Mouse (Mus musculus): Measurements from ENCODE around the gene Agxt. TPM values are rescaled to one million over a fixed set of nuclear protein-coding genes. Genes with fewer than 3 reads are reported as not detected.

Agxt gene
- polyA plus RNA-seq, 1 experiment from 2014 or later = 443 TPM

- no peak overlapping the region for H3K4me3 ChIP-seq (ENCODE audit: low read depth, low read length)
- H3K9me3 ChIP-seq (ENCODE audit: low read length) = no peaks in the 10 kb centered on the region
- WGBS (ENCODE audit: insufficient replicate concordance) = 74% methylated on average over 7 of the region's 7 CpGs
- no peak overlapping the region for H3K27ac ChIP-seq (ENCODE audit: low read depth)
- DNase-seq = no peak
- H3K4me1 ChIP-seq (ENCODE audit: insufficient read depth) = no peaks in the 10 kb centered on the region
- no peak overlapping the region for H3K4me2 ChIP-seq (ENCODE audit: low read depth, low read length)
- no peak for ATAC-seq
- no peak overlapping the region for H3K9ac ChIP-seq (replicated peaks)
- no peak for TF ChIP-seq CTCF (IDR thresholded peaks at IDR 0.05; ENCODE audit: low read depth)
- no peak for TF ChIP-seq EP300 (IDR thresholded peaks at IDR 0.05; ENCODE audit: low read depth)
- 0 out of 2 replicates have a peak, but pooled peaks cover 11% of the 10 kb centered on the region for H3K27me3 ChIP-seq (ENCODE audit: insufficient read depth, low read length)
- H3K36me3 ChIP-seq (replicated peaks; ENCODE audit: insufficient read depth, low read length) = no peaks in the 10 kb centered on the region
These were observed 47.2 kb downstream of the Agxt start for GRCm38 (mm10) chr1:93182281-93182680.

DNA sequence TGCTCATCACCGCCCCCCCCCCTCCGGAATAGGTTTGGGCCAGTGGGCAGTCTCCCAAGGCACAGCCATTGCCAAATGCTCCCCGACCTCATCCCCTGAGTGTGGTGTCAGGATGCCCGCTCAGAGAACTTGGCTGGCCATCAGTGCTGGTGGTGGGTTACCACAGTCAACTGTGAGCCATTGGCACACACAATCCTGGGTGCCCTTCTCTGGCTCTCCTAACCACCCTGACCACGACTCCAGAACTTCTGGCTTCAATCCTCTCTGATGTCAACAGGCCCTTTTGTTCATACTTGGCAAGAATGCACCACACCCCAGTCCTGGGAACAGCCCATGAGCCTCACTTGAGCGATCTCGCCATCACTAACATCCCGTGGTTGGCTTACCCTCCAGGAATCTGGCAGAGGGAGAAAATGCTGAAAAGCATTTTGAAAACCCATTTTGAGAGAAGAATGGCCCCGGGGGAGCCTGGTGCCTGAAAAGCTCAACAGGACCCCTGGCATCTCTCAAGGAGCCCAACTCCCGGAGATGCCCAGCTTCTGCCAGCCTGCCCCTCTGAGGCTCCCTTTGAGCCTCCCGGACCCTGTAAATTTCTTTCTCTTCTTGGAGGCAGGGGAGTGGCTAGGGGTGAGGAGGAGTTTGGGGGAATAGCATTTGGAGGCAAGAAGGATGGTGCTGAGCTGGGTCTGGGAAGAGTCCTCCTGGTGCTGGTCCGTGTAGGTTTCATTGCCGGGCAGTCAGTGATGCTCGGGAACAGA is 49.2 kb downstream of the Agxt start:
- Histone ChIP-seq H3K36me3 (replicated peaks; ENCODE audit: insufficient read depth, low read length) (no peaks in the 10 kb centered on the region), H3K4me3 (ENCODE audit: low read depth, low read length) (no peak overlapping the region), H3K9ac (replicated peaks) (no peak overlapping the region), H3K4me1 (ENCODE audit: insufficient read depth) (no peaks in the 10 kb centered on the region), H3K4me2 (ENCODE audit: low read depth, low read length) (no peak overlapping the region), H3K27ac (ENCODE audit: low read depth) (no peak overlapping the region), H3K9me3 (ENCODE audit: low read length) (no peaks in the 10 kb centered on the region), H3K27me3 (ENCODE audit: insufficient read depth, low read length) (no peaks in the 10 kb centered on the region)
- ATAC-seq (no peak), DNase-seq (no peak)
- TF ChIP-seq EP300 (IDR thresholded peaks at IDR 0.05; ENCODE audit: low read depth) = no peak
- no peak for TF ChIP-seq CTCF (IDR thresholded peaks at IDR 0.05; ENCODE audit: low read depth)
- 72% methylated on average over 14 of the region's 14 CpGs for WGBS (ENCODE audit: insufficient replicate concordance)

DNA sequence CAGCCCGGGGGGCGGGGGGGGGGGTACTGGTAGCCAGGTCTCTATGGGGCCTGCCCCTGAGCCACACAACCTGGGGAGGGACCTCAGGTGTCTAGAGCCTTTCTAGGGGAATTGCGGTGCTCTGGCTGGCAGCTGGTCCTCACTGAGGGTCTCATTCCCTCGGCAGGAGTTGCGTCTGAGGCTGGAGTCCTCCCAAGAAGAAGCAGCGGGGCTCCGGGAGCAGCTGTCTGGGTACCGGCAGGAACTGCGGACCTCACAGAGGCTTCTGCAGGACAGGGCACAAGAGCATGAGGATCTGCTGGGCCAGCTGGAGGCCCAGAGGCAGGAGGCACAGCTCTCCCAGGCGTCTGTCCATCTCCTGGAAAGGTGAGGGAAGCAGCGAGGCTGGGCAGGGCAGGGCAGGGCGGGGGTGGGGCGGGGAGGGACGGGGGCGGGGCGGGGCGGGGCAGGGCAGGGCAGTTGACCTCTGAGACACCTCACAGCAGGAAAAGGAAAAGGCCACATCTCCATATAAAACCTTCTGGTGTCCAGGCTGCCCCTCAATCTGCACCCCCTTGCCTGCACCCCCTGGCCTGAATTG is 55.8 kb downstream of the Agxt start:
- H3K9ac ChIP-seq (replicated peaks) = no peak overlapping the region
- no peaks in the 10 kb centered on the region for H3K4me1 ChIP-seq (ENCODE audit: insufficient read depth)
- TF ChIP-seq CTCF (IDR thresholded peaks at IDR 0.05; ENCODE audit: low read depth) = no peak
- no peak for TF ChIP-seq EP300 (IDR thresholded peaks at IDR 0.05; ENCODE audit: low read depth)
- no peak overlapping the region for H3K27ac ChIP-seq (ENCODE audit: low read depth)
- H3K36me3 ChIP-seq (replicated peaks; ENCODE audit: insufficient read depth, low read length) = no peaks in the 10 kb centered on the region
- no peak overlapping the region for H3K4me3 ChIP-seq (ENCODE audit: low read depth, low read length)
- WGBS (ENCODE audit: insufficient replicate concordance) = 26% methylated on average over 9 of the region's 17 CpGs
- no peaks in the 10 kb centered on the region for H3K27me3 ChIP-seq (ENCODE audit: insufficient read depth, low read length)
- DNase-seq (no peak), ATAC-seq (no peak)
- H3K9me3 ChIP-seq (ENCODE audit: low read length) = peaks cover 3% of the 10 kb centered on the region; the same call in 1 of the 2 replicates
- no peak overlapping the region for H3K4me2 ChIP-seq (ENCODE audit: low read depth, low read length)

- WGBS (ENCODE audit: insufficient replicate concordance) = 80% methylated on average over 3 of the region's 3 CpGs
These were observed 59.9 kb downstream of the Agxt start for GRCm38 (mm10) chr1:93194961-93195360.

More at GRCm38 (mm10) chr1:93194961-93195360, 59.9 kb downstream of the Agxt start:
- TF ChIP-seq EP300 (IDR thresholded peaks at IDR 0.05; ENCODE audit: low read depth) (no peak), CTCF (IDR thresholded peaks at IDR 0.05; ENCODE audit: low read depth) (no peak)
- H3K9me3 ChIP-seq (ENCODE audit: low read length) = peaks cover 3% of the 10 kb centered on the region; the same call in 1 of the 2 replicates
- H3K27me3 ChIP-seq (ENCODE audit: insufficient read depth, low read length) = no peaks in the 10 kb centered on the region
- ATAC-seq = no peak
- no peak overlapping the region for H3K9ac ChIP-seq (replicated peaks)
- no peak overlapping the region for H3K27ac ChIP-seq (ENCODE audit: low read depth)
- H3K4me1 ChIP-seq (ENCODE audit: insufficient read depth) = no peaks in the 10 kb centered on the region
- H3K4me2 ChIP-seq (ENCODE audit: low read depth, low read length) = no peak overlapping the region
- DNase-seq = no peak
- H3K36me3 ChIP-seq (replicated peaks; ENCODE audit: insufficient read depth, low read length) = no peaks in the 10 kb centered on the region
- H3K4me3 ChIP-seq (ENCODE audit: low read depth, low read length) = no peak overlapping the region

Other genes with a start within 250 kb of the Agxt start
- gene Ankmy1, start 232.3 kb upstream of the Agxt start, polyA plus RNA-seq (2015; fragmentation: Nextera tagmentation; extraction: Ambion mirVana) = 0.05 TPM in 1 of 2 replicates, not detected in the other
- 17.4 and 20.2 TPM in 2 replicates for gene Dusp28, start 228.3 kb upstream of the Agxt start, polyA plus RNA-seq (2015; fragmentation: Nextera tagmentation; extraction: Ambion mirVana)
- 16.1 and 16.2 TPM in 2 replicates for gene Rnpepl1, start 224.5 kb upstream of the Agxt start, polyA plus RNA-seq (2015; fragmentation: Nextera tagmentation; extraction: Ambion mirVana)
- gene Capn10, start 200.9 kb upstream of the Agxt start, polyA plus RNA-seq (2015; fragmentation: Nextera tagmentation; extraction: Ambion mirVana) = 25.6 and 25.8 TPM in 2 replicates
- gene Gpr35, start 184.4 kb upstream of the Agxt start, polyA plus RNA-seq (2015; fragmentation: Nextera tagmentation; extraction: Ambion mirVana) = 1.1 and 1.4 TPM in 2 replicates
- gene Aqp12, start 128.9 kb upstream of the Agxt start, polyA plus RNA-seq (2015; fragmentation: Nextera tagmentation; extraction: Ambion mirVana) = not detected in 2 replicates
- 0.17 and 0.28 TPM in 2 replicates for gene Kif1a, start 33.3 kb upstream of the Agxt start, polyA plus RNA-seq (2015; fragmentation: Nextera tagmentation; extraction: Ambion mirVana)
- 0.51 and 0.99 TPM in 2 replicates for gene 2310007B03Rik, start 25.7 kb downstream of the Agxt start, polyA plus RNA-seq (2015; fragmentation: Nextera tagmentation; extraction: Ambion mirVana)
- gene Crocc2, start 33.5 kb downstream of the Agxt start, polyA plus RNA-seq (2015; fragmentation: Nextera tagmentation; extraction: Ambion mirVana) = not detected in 2 replicates
- gene Sned1, start 100.6 kb downstream of the Agxt start, polyA plus RNA-seq (2015; fragmentation: Nextera tagmentation; extraction: Ambion mirVana) = 0.25 and 0.54 TPM in 2 replicates
- 8.7 and 9.4 TPM in 2 replicates for gene Mterf4, start 170.7 kb downstream of the Agxt start, polyA plus RNA-seq (2015; fragmentation: Nextera tagmentation; extraction: Ambion mirVana)
- 19.5 and 21.2 TPM in 2 replicates for gene Ppp1r7, start 207.6 kb downstream of the Agxt start, polyA plus RNA-seq (2015; fragmentation: Nextera tagmentation; extraction: Ambion mirVana)
- gene Pask, start 208.2 kb downstream of the Agxt start, polyA plus RNA-seq (2015; fragmentation: Nextera tagmentation; extraction: Ambion mirVana) = 1.9 and 2.3 TPM in 2 replicates
- not detected in 2 replicates for gene Ano7, start 238.7 kb downstream of the Agxt start, polyA plus RNA-seq (2015; fragmentation: Nextera tagmentation; extraction: Ambion mirVana)

All from liver, postnatal 0 days (tissue).